Mouse (Mus musculus): ENCODE measurements around the gene Heatr6.

The Heatr6 gene

GRCm38 (mm10) chr11:83753581-83754181 is at the start of gene Heatr6:
TSS of gene Heatr6 (plus strand) at chr11:83753696.
- DNase-seq (ENCODE audit: low read depth) = peak; percentile 94

GRCm38 (mm10) chr11:83703705-83704104 is 49.8 kb upstream of the Heatr6 start, which contains the start of gene Wfdc17:
TSS of gene Wfdc17 (plus strand) at chr11:83703991.
- no peak for DNase-seq (ENCODE audit: low read depth)

GRCm38 (mm10) chr11:83708715-83709114 is 44.8 kb upstream of the Heatr6 start, which contains the start of gene Wfdc18:
TSS of gene Wfdc18 (plus strand) at chr11:83709015.
- DNase-seq (ENCODE audit: low read depth) = no peak

GRCm38 (mm10) chr11:83709683-83710082 is 43.8 kb upstream of the Heatr6 start:
- no peak for DNase-seq (ENCODE audit: low read depth)

- no peak for DNase-seq (ENCODE audit: low read depth)
Observed at GRCm38 (mm10) chr11:83712671-83713070, 40.8 kb upstream of the Heatr6 start.

- no peak for DNase-seq (ENCODE audit: low read depth)
Observed at GRCm38 (mm10) chr11:83713925-83714324, 39.6 kb upstream of the Heatr6 start.

- DNase-seq (ENCODE audit: low read depth) = no peak
Observed at GRCm38 (mm10) chr11:83717042-83717665, 36.3 kb upstream of the Heatr6 start.

- no peak for DNase-seq (ENCODE audit: low read depth)
Observed at GRCm38 (mm10) chr11:83720766-83721165, 32.7 kb upstream of the Heatr6 start.

- peak; percentile 38 for DNase-seq (ENCODE audit: low read depth)
Observed at GRCm38 (mm10) chr11:83728757-83729432, 24.6 kb upstream of the Heatr6 start.

GRCm38 (mm10) chr11:83731116-83731515 is 22.4 kb upstream of the Heatr6 start:
- no peak for DNase-seq (ENCODE audit: low read depth)

- DNase-seq (ENCODE audit: low read depth) = peak; percentile 9
Observed at GRCm38 (mm10) chr11:83733071-83733640, 20.3 kb upstream of the Heatr6 start.

- no peak for DNase-seq (ENCODE audit: low read depth)
Observed at GRCm38 (mm10) chr11:83734215-83734614, 19.3 kb upstream of the Heatr6 start.

GRCm38 (mm10) chr11:83735881-83736280 is 17.6 kb upstream of the Heatr6 start:
- no peak for DNase-seq (ENCODE audit: low read depth)

GRCm38 (mm10) chr11:83737109-83737558 is 16.4 kb upstream of the Heatr6 start:
- peak; percentile 63 for DNase-seq (ENCODE audit: low read depth)

GRCm38 (mm10) chr11:83739241-83739640 is 14.3 kb upstream of the Heatr6 start:
- peak; percentile 81 for DNase-seq (ENCODE audit: low read depth)

GRCm38 (mm10) chr11:83740443-83740991 is 13.0 kb upstream of the Heatr6 start:
- no peak for DNase-seq (ENCODE audit: low read depth)

- no peak for DNase-seq (ENCODE audit: low read depth)
Observed at GRCm38 (mm10) chr11:83741841-83742240, 11.7 kb upstream of the Heatr6 start.

GRCm38 (mm10) chr11:83742731-83743355 is 10.7 kb upstream of the Heatr6 start:
- DNase-seq (ENCODE audit: low read depth) = no peak

- no peak for DNase-seq (ENCODE audit: low read depth)
Observed at GRCm38 (mm10) chr11:83743525-83743924, 10.0 kb upstream of the Heatr6 start.

GRCm38 (mm10) chr11:83746152-83746551 is 7.3 kb upstream of the Heatr6 start:
- DNase-seq (ENCODE audit: low read depth) = no peak

- DNase-seq (ENCODE audit: low read depth) = no peak
Observed at GRCm38 (mm10) chr11:83746681-83747080, 6.8 kb upstream of the Heatr6 start, which contains the start of gene Wfdc21. TSS of gene Wfdc21 (plus strand) at chr11:83746940.

Data from induced T-regulatory cell, adult 2 months (primary cell).